Mouse (Mus musculus): Measurements from ENCODE around the gene Gm2022. TPM values are rescaled to one million over a fixed set of nuclear protein-coding genes. Genes with fewer than 3 reads are reported as not detected.

Gm2022 gene
- polyA plus RNA-seq (2012; rRNA removed; ENCODE audit: low replicate concordance): not detected in 2 replicates

GRCm38 (mm10) chr12:87895070-87895469 lies at the start of gene Gm2022:
Gm2022 (plus strand) TSS chr12:87895370.

GRCm38 (mm10) chr12:87873772-87874171 lies 21.4 kb upstream of the Gm2022 start, which contains the start of gene Gm2016:
Gm2016 (plus strand) TSS chr12:87874072.

GRCm38 (mm10) chr12:87919721-87920120 lies 24.6 kb downstream of the Gm2022 start, which contains the start of gene Gm2035:
Gm2035 (minus strand) TSS chr12:87919857.

Other genes with a start within 250 kb of the Gm2022 start
- gene Gm21319, start 119.6 kb upstream of the Gm2022 start, polyA plus RNA-seq (2012; rRNA removed; ENCODE audit: low replicate concordance): not detected in 2 replicates
- gene Gm21936, start 99.9 kb upstream of the Gm2022 start, polyA plus RNA-seq (2012; rRNA removed; ENCODE audit: low replicate concordance): not detected in 2 replicates
- gene BB287469, start 78.8 kb upstream of the Gm2022 start, polyA plus RNA-seq (2012; rRNA removed; ENCODE audit: low replicate concordance): not detected in 2 replicates
- not detected in 2 replicates for gene Gm2001, start 53.0 kb upstream of the Gm2022 start, polyA plus RNA-seq (2012; rRNA removed; ENCODE audit: low replicate concordance)
- gene Gm2016, start 21.3 kb upstream of the Gm2022 start, polyA plus RNA-seq (2012; rRNA removed; ENCODE audit: low replicate concordance): not detected in 2 replicates
- not detected in 2 replicates for gene Gm2035, start 24.5 kb downstream of the Gm2022 start, polyA plus RNA-seq (2012; rRNA removed; ENCODE audit: low replicate concordance)
- not detected in 2 replicates for gene Gm2042, start 58.7 kb downstream of the Gm2022 start, polyA plus RNA-seq (2012; rRNA removed; ENCODE audit: low replicate concordance)
- not detected in 2 replicates for gene Gm2075, start 116.5 kb downstream of the Gm2022 start, polyA plus RNA-seq (2012; rRNA removed; ENCODE audit: low replicate concordance)
- gene Gm6803, start 123.4 kb downstream of the Gm2022 start, polyA plus RNA-seq (2012; rRNA removed; ENCODE audit: low replicate concordance): not detected in 2 replicates
- not detected in 2 replicates for gene Gm2056, start 131.6 kb downstream of the Gm2022 start, polyA plus RNA-seq (2012; rRNA removed; ENCODE audit: low replicate concordance)
- gene Gm16368, start 188.3 kb downstream of the Gm2022 start, polyA plus RNA-seq (2012; rRNA removed; ENCODE audit: low replicate concordance): not detected in 2 replicates